22 mouse cellular contexts compared by ENCODE assay signal in genomic region chr19:27519326-27520061, GRCm38 (mm10).
DNase-seq lines count a peak whose midpoint lies in the region; ATAC-seq lines count a peak whose summit lies in the region.
"Had no signal": no experiment of that assay in that cellular context is flagged by ENCODE, and none has a peak within 500 bp of the region (broad histone marks: within the 10 kb centered on the region; RNA-seq: fewer than 3 reads in every experiment).

No protein-coding gene starts in this region.

- H3K9me3 ChIP-seq in heart, embryonic 11.5 days (replicated peaks; ENCODE audit: control insufficient read depth, low read length): no peaks in the 10 kb centered on the region
- no peaks in the 10 kb centered on the region for H3K9me3 ChIP-seq in midbrain, embryonic 11.5 days (ENCODE audit: control insufficient read depth, low read length)
- H3K9me3 ChIP-seq in midbrain, embryonic 13.5 days: no peaks in the 10 kb centered on the region
- H3K9me3 ChIP-seq in kidney, embryonic 15.5 days (replicated peaks): no peaks in the 10 kb centered on the region
- H3K9me3 ChIP-seq: embryonic facial prominence, embryonic 10.5 days; forebrain, embryonic 10.5 days; G1E; hindbrain, embryonic 12.5 days had no signal

- WGBS in heart, embryonic 11.5 days (ENCODE audit: insufficient replicate concordance): 80% methylated on average over 5 of the region's 5 CpGs
- 86% methylated on average over 5 of the region's 5 CpGs for WGBS in midbrain, embryonic 11.5 days
- 87% methylated on average over 5 of the region's 5 CpGs for WGBS in midbrain, embryonic 13.5 days
- WGBS in kidney, embryonic 15.5 days: 82% methylated on average over 5 of the region's 5 CpGs

- no peak for ATAC-seq in heart, embryonic 11.5 days (replicated peaks; ENCODE audit: insufficient number of reproducible peaks, low FRiP score, low TSS enrichment)
- ATAC-seq in midbrain, embryonic 11.5 days (ENCODE audit: low FRiP score): no peak
- no peak for ATAC-seq in midbrain, embryonic 13.5 days
- ATAC-seq in kidney, embryonic 15.5 days (replicated peaks; ENCODE audit: low FRiP score): no peak
- ATAC-seq: CD4-positive, CD25-positive, alpha-beta regulatory T cell, adult 4 months; forebrain, embryonic 14.5 days; hindbrain, embryonic 16.5 days; inflammation-experienced regulatory T-cells, adult 6 months had no signal

- no peak overlapping the region for H3K4me3 ChIP-seq in heart, embryonic 11.5 days (ENCODE audit: low read depth, low read length)
- H3K4me3 ChIP-seq in midbrain, embryonic 11.5 days (ENCODE audit: low read depth, low read length): no peak overlapping the region
- no peak overlapping the region for H3K4me3 ChIP-seq in midbrain, embryonic 13.5 days (replicated peaks)
- no peak overlapping the region for H3K4me3 ChIP-seq in kidney, embryonic 15.5 days (replicated peaks)
- H3K4me3 ChIP-seq: embryonic facial prominence, embryonic 10.5 days; forebrain, embryonic 10.5 days; gastrocnemius, adult 2 months; hindbrain, embryonic 12.5 days had no signal

- H3K4me1 ChIP-seq in heart, embryonic 11.5 days (ENCODE audit: control insufficient read depth, insufficient read depth, low read length): no peaks in the 10 kb centered on the region
- no peaks in the 10 kb centered on the region for H3K4me1 ChIP-seq in midbrain, embryonic 11.5 days (ENCODE audit: control insufficient read depth, insufficient read depth, low read length)
- no peaks in the 10 kb centered on the region for H3K4me1 ChIP-seq in midbrain, embryonic 13.5 days (replicated peaks)
- H3K4me1 ChIP-seq in kidney, embryonic 15.5 days: no peaks in the 10 kb centered on the region
- H3K4me1 ChIP-seq: embryonic facial prominence, embryonic 10.5 days; forebrain, embryonic 10.5 days; hindbrain, embryonic 12.5 days had no signal

- H3K27me3 ChIP-seq in heart, embryonic 11.5 days (ENCODE audit: control insufficient read depth, insufficient read depth, low read length): no peaks in the 10 kb centered on the region
- no peaks in the 10 kb centered on the region for H3K27me3 ChIP-seq in midbrain, embryonic 11.5 days (ENCODE audit: control insufficient read depth, insufficient read depth, low read length)
- no peaks in the 10 kb centered on the region for H3K27me3 ChIP-seq in midbrain, embryonic 13.5 days
- H3K27me3 ChIP-seq in kidney, embryonic 15.5 days: no peaks in the 10 kb centered on the region
- H3K27me3 ChIP-seq: hindbrain, embryonic 12.5 days had no signal

- H3K9ac ChIP-seq in heart, embryonic 11.5 days (ENCODE audit: low read depth, low read length): no peak overlapping the region
- H3K9ac ChIP-seq in midbrain, embryonic 11.5 days (ENCODE audit: low read length): no peak overlapping the region
- no peak overlapping the region for H3K9ac ChIP-seq in midbrain, embryonic 13.5 days (replicated peaks)
- H3K9ac ChIP-seq in kidney, embryonic 15.5 days: no peak overlapping the region
- H3K9ac ChIP-seq: hindbrain, embryonic 12.5 days had no signal

- peak; percentile 52 for DNase-seq in heart, adult 11 months
- peak; percentile 44 for DNase-seq in midbrain, embryonic 11.5 days (ENCODE audit: low spot score, missing footprints)
- DNase-seq in fibroblast of lung, adult 2 months (ENCODE audit: low read depth): peak; percentile 24
- no peak for DNase-seq in left cerebral cortex, adult 11 months (ENCODE audit: low spot score)
- DNase-seq: adrenal gland, adult 8-10 months; B cell, adult 2 months; cerebellum, adult 2 months; gastrocnemius, adult 2 months; gastrocnemius, postnatal 25 days; heart, postnatal 10 days; heart, postnatal 4 days had no signal

- no peak overlapping the region for H3K27ac ChIP-seq in heart, embryonic 11.5 days (ENCODE audit: low read depth, low read length)
- H3K27ac ChIP-seq in midbrain, embryonic 11.5 days (ENCODE audit: low read depth, low read length): no peak overlapping the region
- H3K27ac ChIP-seq in midbrain, embryonic 13.5 days: no peak overlapping the region
- H3K27ac ChIP-seq in kidney, embryonic 15.5 days: no peak overlapping the region
- H3K27ac ChIP-seq: embryonic facial prominence, embryonic 10.5 days; forebrain, embryonic 10.5 days; gastrocnemius, adult 2 months; hindbrain, embryonic 12.5 days had no signal

- H3K36me3 ChIP-seq in heart, embryonic 11.5 days (ENCODE audit: control insufficient read depth, insufficient read depth, low read length): no peaks in the 10 kb centered on the region
- H3K36me3 ChIP-seq in midbrain, embryonic 11.5 days (ENCODE audit: control insufficient read depth, insufficient read depth, low read length): no peaks in the 10 kb centered on the region
- H3K36me3 ChIP-seq in midbrain, embryonic 13.5 days: no peaks in the 10 kb centered on the region
- H3K36me3 ChIP-seq in kidney, embryonic 15.5 days: no peaks in the 10 kb centered on the region
- H3K36me3 ChIP-seq: embryonic facial prominence, embryonic 10.5 days; forebrain, embryonic 10.5 days; G1E; hindbrain, embryonic 12.5 days had no signal

- H3K4me2 ChIP-seq in heart, embryonic 11.5 days: no peak overlapping the region
- no peak overlapping the region for H3K4me2 ChIP-seq in midbrain, embryonic 11.5 days
- H3K4me2 ChIP-seq in midbrain, embryonic 13.5 days (replicated peaks): no peak overlapping the region
- H3K4me2 ChIP-seq in kidney, embryonic 15.5 days: no peak overlapping the region
- H3K4me2 ChIP-seq: hindbrain, embryonic 12.5 days had no signal
